In genomic region chr17:88670800-88671199, GRCm38 (mm10) we compare ENCODE assay signal across 24 mouse cellular contexts. TPM values are rescaled to one million over a fixed set of nuclear protein-coding genes. Genes with fewer than 3 reads are reported as not detected.
"Had no signal": no experiment of that assay in that cellular context is flagged by ENCODE, and none has a peak within 500 bp of the region (broad histone marks: within the 10 kb centered on the region; RNA-seq: fewer than 3 reads in every experiment).

No protein-coding gene starts in this region.

- DNase-seq: kidney, adult 8-10 months; kidney, postnatal 14 days; kidney, postnatal 4 days; liver; liver, embryonic 13.5 days; lung, adult 2 months; lung, postnatal 14 days; lung, postnatal 4 days; retina, postnatal 1 day; right cerebral cortex, postnatal 25 days; spleen, adult 18-20 months; thymus, postnatal 36 days had no signal

- H3K4me3 ChIP-seq: kidney, embryonic 15.5 days; liver, embryonic 13.5 days; midbrain, embryonic 12.5 days; midbrain, embryonic 15.5 days; myocyte; neural tube, embryonic 13.5 days; stomach, embryonic 15.5 days had no signal

- H3K27me3 ChIP-seq: kidney, embryonic 15.5 days; liver, embryonic 13.5 days; midbrain, embryonic 15.5 days; neural tube, embryonic 13.5 days; stomach, embryonic 15.5 days had no signal

- H3K27ac ChIP-seq: kidney, embryonic 15.5 days; liver, embryonic 13.5 days; midbrain, embryonic 12.5 days; midbrain, embryonic 15.5 days; stomach, embryonic 15.5 days had no signal

- H3K9me3 ChIP-seq: kidney, embryonic 15.5 days; liver, embryonic 13.5 days; midbrain, embryonic 12.5 days; midbrain, embryonic 15.5 days; neural tube, embryonic 13.5 days; stomach, embryonic 15.5 days had no signal

- H3K4me2 ChIP-seq: kidney, embryonic 15.5 days; liver, embryonic 13.5 days; midbrain, embryonic 12.5 days; midbrain, embryonic 15.5 days; neural tube, embryonic 13.5 days; stomach, embryonic 15.5 days had no signal

- ATAC-seq: midbrain, embryonic 15.5 days had no signal

- H3K9ac ChIP-seq: kidney, embryonic 15.5 days; liver, embryonic 13.5 days; midbrain, embryonic 15.5 days; stomach, embryonic 15.5 days had no signal

- H3K36me3 ChIP-seq: kidney, embryonic 15.5 days; liver, embryonic 13.5 days; midbrain, embryonic 12.5 days; midbrain, embryonic 15.5 days; neural tube, embryonic 13.5 days; stomach, embryonic 15.5 days had no signal

RNA-seq across cellular contexts. Expression of gene Gtf2a1l, which starts 2.3 kb away (rescaled TPM):
- total RNA-seq: layer of hippocampus, postnatal 14 days; megakaryocyte progenitor cell, adult 5-6 weeks; megakaryocyte-erythroid progenitor cell, adult 5-6 weeks; monocyte, adult 5-6 weeks had no signal
- polyA plus RNA-seq: kidney, embryonic 15.5 days; liver, embryonic 13.5 days; liver, embryonic 16.5 days; lung, adult 2 months; myocyte; neural tube, embryonic 13.5 days; urinary bladder, adult 2 months had no signal
